ENCODE assay signal across 20 mouse cellular contexts in the genomic region with DNA sequence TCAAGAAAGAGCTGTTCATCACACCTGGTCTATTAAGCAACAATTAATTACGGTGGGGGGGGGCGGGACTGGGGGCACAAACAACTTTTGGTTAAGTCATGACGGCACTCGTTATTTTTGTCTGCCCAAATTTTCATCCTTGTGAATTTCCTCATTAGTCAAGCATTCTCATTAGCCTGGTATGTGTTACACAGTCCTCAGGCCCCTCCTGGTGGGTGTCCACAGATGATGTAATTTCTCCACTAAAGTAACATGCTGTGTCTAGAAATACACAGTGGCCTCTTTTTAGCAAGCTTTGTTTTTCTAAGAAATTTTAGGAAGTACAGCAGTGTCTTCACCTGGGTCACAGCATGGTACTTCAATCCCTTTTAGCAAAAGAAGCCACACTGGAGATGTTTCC.
DNase-seq lines count a peak whose midpoint lies in the region; ATAC-seq and TF ChIP-seq lines count a peak whose summit lies in the region.
"Had no signal": no experiment of that assay in that cellular context is flagged by ENCODE, and none has a peak within 500 bp of the region (broad histone marks: within the 10 kb centered on the region; RNA-seq: fewer than 3 reads in every experiment).

No protein-coding gene starts in this region.

- no peaks in the 10 kb centered on the region for H3K27me3 ChIP-seq in forebrain, embryonic 12.5 days
- H3K27me3 ChIP-seq in forebrain, postnatal 0 days (ENCODE audit: insufficient read depth, low read length) = no peaks in the 10 kb centered on the region
- no peaks in the 10 kb centered on the region for H3K27me3 ChIP-seq in forebrain, embryonic 13.5 days
- H3K27me3 ChIP-seq in midbrain, embryonic 16.5 days (ENCODE audit: control insufficient read depth, insufficient read depth, low read depth, low read length) = no peaks in the 10 kb centered on the region
- H3K27me3 ChIP-seq: embryonic facial prominence, embryonic 15.5 days; heart, embryonic 12.5 days; hindbrain, embryonic 15.5 days had no signal

- H3K9ac ChIP-seq in forebrain, embryonic 12.5 days = no peak overlapping the region
- no peak overlapping the region for H3K9ac ChIP-seq in forebrain, postnatal 0 days
- H3K9ac ChIP-seq in forebrain, embryonic 13.5 days = no peak overlapping the region
- no peak overlapping the region for H3K9ac ChIP-seq in midbrain, embryonic 16.5 days (ENCODE audit: low read depth, low read length)
- H3K9ac ChIP-seq: embryonic facial prominence, embryonic 15.5 days; heart, embryonic 12.5 days; hindbrain, embryonic 15.5 days had no signal

- no peaks in the 10 kb centered on the region for H3K9me3 ChIP-seq in forebrain, embryonic 12.5 days
- no peaks in the 10 kb centered on the region for H3K9me3 ChIP-seq in forebrain, postnatal 0 days (ENCODE audit: low read length)
- H3K9me3 ChIP-seq in forebrain, embryonic 13.5 days (replicated peaks) = no peaks in the 10 kb centered on the region
- no peaks in the 10 kb centered on the region for H3K9me3 ChIP-seq in midbrain, embryonic 16.5 days (replicated peaks; ENCODE audit: control insufficient read depth, low read length, poor library complexity, severe bottlenecking)
- H3K9me3 ChIP-seq: embryonic facial prominence, embryonic 15.5 days; heart, embryonic 12.5 days; hindbrain, embryonic 15.5 days had no signal

- no peaks in the 10 kb centered on the region for H3K36me3 ChIP-seq in forebrain, embryonic 12.5 days (replicated peaks)
- no peaks in the 10 kb centered on the region for H3K36me3 ChIP-seq in forebrain, postnatal 0 days (ENCODE audit: insufficient read depth)
- H3K36me3 ChIP-seq in forebrain, embryonic 13.5 days (ENCODE audit: poor library complexity, severe bottlenecking) = no peaks in the 10 kb centered on the region
- no peaks in the 10 kb centered on the region for H3K36me3 ChIP-seq in midbrain, embryonic 16.5 days (ENCODE audit: control insufficient read depth, insufficient read depth, low read length)
- H3K36me3 ChIP-seq: embryonic facial prominence, embryonic 15.5 days; heart, embryonic 12.5 days; hindbrain, embryonic 15.5 days had no signal

- TF ChIP-seq CTCF in forebrain, postnatal 0 days (IDR thresholded peaks at IDR 0.05; ENCODE audit: low read depth) = no peak

- no peaks in the 10 kb centered on the region for H3K4me1 ChIP-seq in forebrain, embryonic 12.5 days
- H3K4me1 ChIP-seq in forebrain, postnatal 0 days (ENCODE audit: insufficient read depth) = no peaks in the 10 kb centered on the region
- H3K4me1 ChIP-seq in forebrain, embryonic 13.5 days = 0 out of 2 replicates have a peak, but pooled peaks cover 5% of the 10 kb centered on the region
- no peaks in the 10 kb centered on the region for H3K4me1 ChIP-seq in midbrain, embryonic 16.5 days (ENCODE audit: control insufficient read depth, insufficient read depth, low read length)
- H3K4me1 ChIP-seq: embryonic facial prominence, embryonic 15.5 days; heart, embryonic 12.5 days; hindbrain, embryonic 15.5 days had no signal

- H3K4me3 ChIP-seq in forebrain, embryonic 12.5 days (replicated peaks) = no peak overlapping the region
- no peak overlapping the region for H3K4me3 ChIP-seq in forebrain, postnatal 0 days (ENCODE audit: low read depth, low read length)
- no peak overlapping the region for H3K4me3 ChIP-seq in forebrain, embryonic 13.5 days
- no peak overlapping the region for H3K4me3 ChIP-seq in midbrain, embryonic 16.5 days (ENCODE audit: low read depth, low read length)
- H3K4me3 ChIP-seq: embryonic facial prominence, embryonic 15.5 days; erythroblast, embryonic 14.5 days; heart, adult 2 months; heart, embryonic 12.5 days; hindbrain, embryonic 15.5 days had no signal

- no peak for DNase-seq in forebrain, postnatal 0 days
- peak; percentile 9 for DNase-seq in forelimb bud, embryonic 11.5 days (ENCODE audit: low read depth, low spot score)
- no peak for DNase-seq in heart, postnatal 4 days
- no peak for DNase-seq in ovary, postnatal 36 days (ENCODE audit: low spot score)
- DNase-seq: adrenal gland, adult 8-10 months; adrenal gland, postnatal 36 days; cerebellum, adult 11 months; cerebellum, adult 8-10 months; cerebellum, postnatal 14 days; embryo, embryonic 11 days; gastrocnemius, postnatal 36 days; heart, adult 2 months had no signal

- peak; percentile 60; the same call in 1 of the 2 replicates for ATAC-seq in forebrain, embryonic 12.5 days (ENCODE audit: low FRiP score)
- ATAC-seq in forebrain, postnatal 0 days = no peak; the same call in 1 of the 2 replicates
- ATAC-seq in forebrain, embryonic 13.5 days = peak; percentile 85; the same call in 1 of the 2 replicates
- ATAC-seq in midbrain, embryonic 16.5 days = no peak
- ATAC-seq: intestine, embryonic 16.5 days had no signal

- no peak overlapping the region for H3K4me2 ChIP-seq in forebrain, embryonic 12.5 days
- H3K4me2 ChIP-seq in forebrain, postnatal 0 days (ENCODE audit: low read depth) = no peak overlapping the region
- H3K4me2 ChIP-seq in forebrain, embryonic 13.5 days = no peak overlapping the region
- no peak overlapping the region for H3K4me2 ChIP-seq in midbrain, embryonic 16.5 days (ENCODE audit: low read length)
- H3K4me2 ChIP-seq: embryonic facial prominence, embryonic 15.5 days; heart, embryonic 12.5 days; hindbrain, embryonic 15.5 days had no signal

- 49% methylated on average over 4 of the region's 4 CpGs for WGBS in forebrain, embryonic 12.5 days
- 32% methylated on average over 4 of the region's 4 CpGs for WGBS in forebrain, postnatal 0 days
- 42% methylated on average over 4 of the region's 4 CpGs for WGBS in forebrain, embryonic 13.5 days
- 87% methylated on average over 4 of the region's 4 CpGs for WGBS in midbrain, embryonic 16.5 days

- H3K27ac ChIP-seq in forebrain, embryonic 12.5 days = no peak overlapping the region
- no peak overlapping the region for H3K27ac ChIP-seq in forebrain, postnatal 0 days (ENCODE audit: low read depth, low read length)
- H3K27ac ChIP-seq in forebrain, embryonic 13.5 days = no peak overlapping the region
- no peak overlapping the region for H3K27ac ChIP-seq in midbrain, embryonic 16.5 days (ENCODE audit: low read length)
- H3K27ac ChIP-seq: embryonic facial prominence, embryonic 15.5 days; heart, adult 2 months; hindbrain, embryonic 15.5 days had no signal

Comparison
In these comparisons a context has a peak if more than half of its experiments do, and no peak if none do; other contexts are left out.
1. ATAC-seq: peak in forebrain, embryonic 12.5 days (single experiment) and forebrain, embryonic 13.5 days (single experiment); none in forebrain, postnatal 0 days (single experiment) and midbrain, embryonic 16.5 days (single experiment).